Mouse (Mus musculus): ENCODE measurements around the gene Tmem176b. TPM values are rescaled to one million over a fixed set of nuclear protein-coding genes. Genes with fewer than 3 reads are reported as not detected.
A peak's percentile ranks its signal among the peaks of the same experiment; 100 is the strongest.
"Not testable (repeated sequence)": the region's sequence is repeated elsewhere in the genome, so short reads cannot be mapped to it uniquely, and the experiment has no call there.

Gene Tmem176b
- polyA plus RNA-seq, 1 experiment from 2014 or later: 54.6 TPM

DNA sequence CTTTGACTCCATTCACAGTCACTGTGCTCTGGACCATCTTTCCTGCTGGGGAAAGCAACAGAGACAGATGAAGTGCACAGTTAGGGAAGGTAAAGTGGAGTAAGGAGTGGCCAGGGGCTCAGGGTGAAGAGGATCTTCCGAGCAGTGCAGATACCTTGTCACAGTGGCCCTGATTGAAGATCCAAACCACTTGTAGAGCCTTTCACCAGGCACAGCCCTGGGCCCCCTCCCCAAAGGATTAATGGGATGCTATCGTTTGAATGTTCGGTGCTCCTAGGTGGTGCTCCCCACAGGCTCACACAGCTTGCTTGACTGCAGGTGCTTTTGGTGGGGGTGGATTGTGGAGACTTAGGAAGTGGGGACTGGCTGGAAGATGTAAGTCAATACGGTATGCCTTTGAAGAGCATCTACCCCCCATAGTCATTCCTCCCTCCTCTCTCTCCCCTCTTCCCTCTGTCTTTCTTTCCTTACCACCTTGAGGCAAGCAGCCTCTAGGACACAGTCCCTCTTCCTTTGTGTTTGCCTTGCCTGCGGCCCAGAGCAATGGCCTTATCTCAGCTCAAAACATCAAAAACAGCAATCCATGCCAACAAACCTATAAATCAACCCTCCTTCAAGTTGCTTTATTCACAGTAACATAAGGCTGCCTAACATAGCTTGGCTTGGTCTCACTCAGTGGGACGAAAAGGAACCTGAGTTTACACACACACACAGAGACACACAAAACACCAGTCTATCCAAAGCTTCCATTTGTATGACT, 2.8 kb downstream of the Tmem176b start:
- H3K4me3 ChIP-seq: no peak overlapping the region
- DNase-seq (ENCODE audit: low spot score): no peak
- H3K4me1 ChIP-seq: peaks cover 31% of the 10 kb centered on the region
- WGBS: 83% methylated on average over 6 of the region's 6 CpGs
- H3K27me3 ChIP-seq (replicated peaks; ENCODE audit: low read depth, poor library complexity, severe bottlenecking): no peaks in the 10 kb centered on the region
- H3K36me3 ChIP-seq (replicated peaks): peaks cover 26% of the 10 kb centered on the region
- H3K27ac ChIP-seq (replicated peaks): no peak overlapping the region
- H3K9me3 ChIP-seq: no peaks in the 10 kb centered on the region

GRCm38 (mm10) chr6:48837516-48837915, 3.8 kb downstream of the Tmem176b start:
- WGBS: 81% methylated on average over 7 of the region's 7 CpGs
- H3K9me3 ChIP-seq: no peaks in the 10 kb centered on the region
- no peaks in the 10 kb centered on the region for H3K27me3 ChIP-seq (replicated peaks; ENCODE audit: low read depth, poor library complexity, severe bottlenecking)
- H3K4me1 ChIP-seq: peaks cover 30% of the 10 kb centered on the region
- peaks cover 34% of the 10 kb centered on the region for H3K36me3 ChIP-seq (replicated peaks)
- no peak overlapping the region for H3K4me3 ChIP-seq
- H3K27ac ChIP-seq (replicated peaks): no peak overlapping the region
- no peak for DNase-seq (ENCODE audit: low spot score)

GRCm38 (mm10) chr6:48836146-48836545, 5.2 kb downstream of the Tmem176b start:
- no peak overlapping the region for H3K27ac ChIP-seq (replicated peaks)
- H3K9me3 ChIP-seq: no peaks in the 10 kb centered on the region
- peaks cover 34% of the 10 kb centered on the region for H3K36me3 ChIP-seq (replicated peaks)
- no peak for DNase-seq (ENCODE audit: low spot score)
- H3K4me3 ChIP-seq: no peak overlapping the region
- 87% methylated on average over 5 of the region's 5 CpGs for WGBS
- no peaks in the 10 kb centered on the region for H3K27me3 ChIP-seq (replicated peaks; ENCODE audit: low read depth, poor library complexity, severe bottlenecking)
- H3K4me1 ChIP-seq: peaks cover 16% of the 10 kb centered on the region

DNA sequence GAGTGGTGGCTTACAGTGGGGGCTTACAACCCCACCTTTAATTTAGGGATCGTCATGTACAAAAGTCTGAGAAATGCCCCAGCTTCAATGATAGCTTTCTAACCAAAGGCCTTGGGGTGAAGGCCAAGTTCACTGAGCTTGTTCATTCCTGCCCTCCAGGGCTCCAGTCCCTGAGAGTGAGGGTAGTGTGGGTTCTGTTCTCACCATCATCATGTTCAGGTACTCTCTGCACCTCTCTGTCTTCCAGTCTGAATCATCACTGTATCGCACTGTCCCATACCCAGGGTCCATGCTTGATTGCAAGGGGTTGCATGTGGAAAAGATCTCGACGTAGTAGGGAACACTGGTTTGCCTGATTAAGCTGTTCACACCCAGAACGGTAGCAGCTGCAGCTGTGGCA, 6.1 kb downstream of the Tmem176b start:
- H3K4me1 ChIP-seq: peaks cover 7% of the 10 kb centered on the region
- no peaks in the 10 kb centered on the region for H3K9me3 ChIP-seq
- H3K27me3 ChIP-seq (replicated peaks; ENCODE audit: low read depth, poor library complexity, severe bottlenecking): no peaks in the 10 kb centered on the region
- no peak overlapping the region for H3K4me3 ChIP-seq
- whole genome bisulfite sequencing: 89% methylated on average over 5 of the region's 5 CpGs
- DNase-seq (ENCODE audit: low spot score): no peak
- H3K27ac ChIP-seq (replicated peaks): no peak overlapping the region
- H3K36me3 ChIP-seq (replicated peaks): peaks cover 34% of the 10 kb centered on the region

- H3K27ac ChIP-seq (replicated peaks): no peak overlapping the region
- 90% methylated on average over 4 of the region's 4 CpGs for WGBS
- no peaks in the 10 kb centered on the region for H3K9me3 ChIP-seq
- H3K4me1 ChIP-seq: peaks cover 3% of the 10 kb centered on the region; the same call in 1 of the 2 replicates
- no peaks in the 10 kb centered on the region for H3K27me3 ChIP-seq (replicated peaks; ENCODE audit: low read depth, poor library complexity, severe bottlenecking)
- H3K4me3 ChIP-seq: no peak overlapping the region
- peaks cover 34% of the 10 kb centered on the region for H3K36me3 ChIP-seq (replicated peaks)
- no peak for DNase-seq (ENCODE audit: low spot score)
Measured at GRCm38 (mm10) chr6:48833515-48833914, 7.8 kb downstream of the Tmem176b start.

DNA sequence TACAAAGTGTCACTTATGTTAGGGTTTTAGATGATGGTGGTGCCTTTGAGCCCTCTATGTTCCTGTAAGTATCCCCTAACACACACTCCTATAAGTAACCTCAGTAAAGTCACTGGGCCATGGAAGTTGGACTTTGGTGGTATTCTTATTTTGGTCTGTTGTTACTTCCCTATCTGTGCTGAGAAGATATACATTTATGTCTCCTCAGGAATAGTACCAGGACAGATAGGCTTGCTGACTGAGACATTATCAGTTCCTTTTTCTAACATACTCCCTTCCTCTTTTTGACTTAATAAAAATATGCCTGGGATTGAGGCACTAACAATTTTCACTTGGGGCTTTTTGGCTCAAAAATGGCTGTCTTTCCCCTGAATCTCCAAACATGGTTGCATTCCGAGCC, 8.9 kb downstream of the Tmem176b start:
- H3K27ac ChIP-seq (replicated peaks): no peak overlapping the region
- no peaks in the 10 kb centered on the region for H3K9me3 ChIP-seq
- DNase-seq (ENCODE audit: low spot score): no peak
- peaks cover 3% of the 10 kb centered on the region; the same call in 1 of the 2 replicates for H3K4me1 ChIP-seq
- peaks cover 30% of the 10 kb centered on the region for H3K36me3 ChIP-seq (replicated peaks)
- H3K4me3 ChIP-seq: no peak overlapping the region
- H3K27me3 ChIP-seq (replicated peaks; ENCODE audit: low read depth, poor library complexity, severe bottlenecking): no peaks in the 10 kb centered on the region
- WGBS: 84% methylated on average over 1 of the region's 1 CpGs

DNA sequence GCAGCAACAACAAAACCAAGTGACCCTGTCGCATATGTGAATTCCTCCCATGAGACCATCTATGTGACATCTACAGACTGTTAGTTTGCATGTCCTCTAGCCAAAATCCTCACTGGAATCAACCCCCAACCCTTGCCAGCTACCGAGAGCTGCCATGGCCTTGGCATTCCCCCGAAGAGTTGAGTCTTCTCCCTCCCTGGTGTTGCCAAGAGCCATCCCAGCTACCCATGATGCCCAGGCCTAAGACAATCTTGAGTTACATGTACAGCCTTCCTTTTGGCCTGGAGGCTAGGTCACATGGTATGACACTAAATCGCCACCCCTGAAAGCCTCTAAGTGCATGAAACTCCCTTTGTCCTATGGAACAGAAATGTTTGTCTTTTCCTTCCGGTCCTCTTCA, 10.2 kb downstream of the Tmem176b start:
- no peak for DNase-seq (ENCODE audit: low spot score)
- 87% methylated on average over 5 of the region's 5 CpGs for WGBS

DNA sequence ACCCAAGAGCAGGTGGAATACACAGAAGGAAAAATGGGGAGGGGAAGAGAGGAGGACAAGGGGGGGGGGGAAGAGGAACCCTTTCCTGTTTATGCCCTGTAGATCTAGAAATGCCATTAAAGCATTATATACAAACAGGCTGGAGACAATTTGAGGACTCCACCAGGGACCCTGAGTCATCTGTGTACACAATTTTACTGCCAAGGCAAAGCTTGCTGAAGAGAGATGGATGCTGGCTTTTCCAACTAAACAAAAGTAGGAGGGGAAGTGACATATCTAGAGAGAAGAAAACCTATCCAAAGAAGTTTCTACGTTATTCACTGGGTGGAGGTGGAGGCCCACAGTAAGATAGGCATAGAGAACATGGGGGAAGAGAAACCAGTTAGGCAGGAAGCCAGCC, 11.1 kb downstream of the Tmem176b start:
- 72% methylated on average over 1 of the region's 1 CpGs for WGBS
- no peak for DNase-seq (ENCODE audit: low spot score)
- no peaks in the 10 kb centered on the region for H3K9me3 ChIP-seq

More for the DNA sequence above, 10.2 kb downstream of the Tmem176b start:
- H3K9me3 ChIP-seq: no peaks in the 10 kb centered on the region
- H3K27me3 ChIP-seq (replicated peaks; ENCODE audit: low read depth, poor library complexity, severe bottlenecking): no peaks in the 10 kb centered on the region
- no peak overlapping the region for H3K27ac ChIP-seq (replicated peaks)
- no peak overlapping the region for H3K4me3 ChIP-seq
- peaks cover 3% of the 10 kb centered on the region; the same call in 1 of the 2 replicates for H3K4me1 ChIP-seq
- peaks cover 30% of the 10 kb centered on the region for H3K36me3 ChIP-seq (replicated peaks)

DNA sequence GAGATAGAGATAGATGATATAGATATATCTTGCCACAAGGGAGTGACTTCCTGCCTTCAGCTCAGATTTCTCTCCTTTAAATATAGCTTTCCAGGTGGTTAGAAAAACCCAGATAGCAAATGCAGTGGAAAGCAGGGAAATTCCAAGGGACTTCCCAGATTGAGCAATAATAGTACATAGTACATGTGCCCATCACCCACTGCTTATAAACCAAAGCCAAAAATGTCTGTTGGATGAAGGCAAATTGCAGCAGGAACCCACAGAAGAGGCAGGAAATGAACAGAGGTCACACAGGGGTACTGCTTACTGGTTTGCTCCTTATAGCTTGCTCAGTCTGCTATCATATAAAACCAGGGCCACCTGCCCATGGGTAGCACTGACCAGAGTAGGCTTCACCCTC, 11.6 kb downstream of the Tmem176b start:
- no peak overlapping the region for H3K4me3 ChIP-seq
- H3K36me3 ChIP-seq (replicated peaks): peaks cover 20% of the 10 kb centered on the region
- H3K27ac ChIP-seq (replicated peaks): no peak overlapping the region
- H3K27me3 ChIP-seq (replicated peaks; ENCODE audit: low read depth, poor library complexity, severe bottlenecking): no peaks in the 10 kb centered on the region
- DNase-seq (ENCODE audit: low spot score): no peak
- H3K4me1 ChIP-seq: peaks cover 7% of the 10 kb centered on the region
- H3K9me3 ChIP-seq: no peaks in the 10 kb centered on the region

More for the DNA sequence above, 11.1 kb downstream of the Tmem176b start:
- H3K27ac ChIP-seq (replicated peaks): no peak overlapping the region
- H3K36me3 ChIP-seq (replicated peaks): peaks cover 26% of the 10 kb centered on the region
- H3K27me3 ChIP-seq (replicated peaks; ENCODE audit: low read depth, poor library complexity, severe bottlenecking): no peaks in the 10 kb centered on the region
- no peak overlapping the region for H3K4me3 ChIP-seq
- peaks cover 4% of the 10 kb centered on the region for H3K4me1 ChIP-seq

GRCm38 (mm10) chr6:48828976-48829375, 12.3 kb downstream of the Tmem176b start:
- H3K9me3 ChIP-seq: no peaks in the 10 kb centered on the region

GRCm38 (mm10) chr6:48825016-48825415, 16.3 kb downstream of the Tmem176b start:
- WGBS: 67% methylated on average over 7 of the region's 7 CpGs
- Histone ChIP-seq H3K27me3 (replicated peaks; ENCODE audit: low read depth, poor library complexity, severe bottlenecking) (no peaks in the 10 kb centered on the region), H3K9me3 (no peaks in the 10 kb centered on the region), H3K36me3 (replicated peaks) (no peaks in the 10 kb centered on the region), H3K27ac (replicated peaks) (no peak overlapping the region), H3K4me1 (peaks cover 12% of the 10 kb centered on the region), H3K4me3 (no peak overlapping the region)
- DNase-seq (ENCODE audit: low spot score): no peak

More at GRCm38 (mm10) chr6:48828976-48829375, 12.3 kb downstream of the Tmem176b start:
- Histone ChIP-seq H3K27me3 (replicated peaks; ENCODE audit: low read depth, poor library complexity, severe bottlenecking) (no peaks in the 10 kb centered on the region), H3K4me3 (no peak overlapping the region), H3K27ac (replicated peaks) (no peak overlapping the region), H3K4me1 (peaks cover 7% of the 10 kb centered on the region), H3K36me3 (replicated peaks) (peaks cover 13% of the 10 kb centered on the region)
- DNase-seq (ENCODE audit: low spot score): no peak
- WGBS: 81% methylated on average over 1 of the region's 1 CpGs

- 87% methylated on average over 7 of the region's 7 CpGs for WGBS
- not testable (repeated sequence) for DNase-seq (ENCODE audit: low spot score); H3K4me1 ChIP-seq; H3K4me3 ChIP-seq; H3K27ac ChIP-seq (replicated peaks); H3K36me3 ChIP-seq (replicated peaks); H3K9me3 ChIP-seq; H3K27me3 ChIP-seq (replicated peaks; ENCODE audit: low read depth, poor library complexity, severe bottlenecking)
Measured at GRCm38 (mm10) chr6:48821991-48822785, 19.1 kb downstream of the Tmem176b start.

GRCm38 (mm10) chr6:48817815-48818214, 23.5 kb downstream of the Tmem176b start:
- no peaks in the 10 kb centered on the region for H3K27me3 ChIP-seq (replicated peaks; ENCODE audit: low read depth, poor library complexity, severe bottlenecking)
- 11% methylated on average over 6 of the region's 6 CpGs for WGBS
- H3K36me3 ChIP-seq (replicated peaks): no peaks in the 10 kb centered on the region
- H3K9me3 ChIP-seq: no peaks in the 10 kb centered on the region
- peak; percentile 71 for DNase-seq (ENCODE audit: low spot score)
- H3K4me1 ChIP-seq: no peaks in the 10 kb centered on the region
- H3K27ac ChIP-seq (replicated peaks): no peak overlapping the region
- H3K4me3 ChIP-seq: no peak overlapping the region
